Mouse (Mus musculus): ENCODE measurements around the gene Ephx4. TPM values are rescaled to one million over a fixed set of nuclear protein-coding genes. Genes with fewer than 3 reads are reported as not detected.
"Not testable (repeated sequence)": the region's sequence is repeated elsewhere in the genome, so short reads cannot be mapped to it uniquely, and the experiment has no call there.

The Ephx4 gene
- total RNA-seq (2021): 10 to 100 TPM; 85.5 to 86.1 TPM

DNA sequence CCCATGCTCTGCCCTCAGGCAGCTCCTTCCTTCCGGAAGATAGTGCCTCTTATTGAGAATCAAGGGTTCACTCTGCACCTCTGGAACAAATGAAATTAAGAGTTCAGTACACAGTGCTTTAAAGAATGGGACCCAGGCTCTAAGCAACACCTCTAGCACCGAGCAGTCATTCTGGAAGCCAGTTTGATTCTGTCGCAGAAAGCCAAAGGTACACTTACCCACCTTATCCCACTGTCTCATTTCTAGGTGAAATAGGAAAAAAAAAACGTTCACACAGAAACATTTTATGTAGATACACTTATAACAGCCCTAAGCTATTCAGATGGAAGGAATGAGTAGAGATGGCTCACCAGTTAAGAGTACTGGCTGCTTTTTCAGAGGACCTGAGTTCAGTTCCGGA is at the start of gene Ephx4:
Ephx4 (plus strand) TSS at position 301 of the 400 bp plus-strand sequence.
- intact Hi-C loops (cut with DNase I): loop anchor here (5.0 kb wide), 1 partner anchor 195 kb away; the partner anchor contains the start of genes Glmn and Rpap2

DNA sequence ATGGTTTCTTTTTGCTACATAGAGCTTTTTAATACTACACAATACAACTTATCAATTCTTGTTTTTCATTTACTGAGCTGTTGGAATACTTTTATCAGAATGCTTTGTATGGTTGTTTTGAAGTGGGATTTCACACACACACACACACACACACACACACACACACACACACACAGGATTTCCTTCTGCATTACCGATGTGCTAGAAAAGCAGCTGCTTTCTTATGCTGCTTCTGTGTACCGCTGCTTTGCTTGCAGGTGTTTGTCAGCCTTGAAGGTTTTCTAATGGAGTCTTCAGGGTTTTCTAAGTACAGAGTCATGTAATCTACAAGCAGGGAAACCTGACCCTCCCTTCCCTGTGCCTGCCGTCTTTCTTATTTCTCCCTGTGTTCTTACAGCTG is 48.6 kb upstream of the Ephx4 start:
- DNase-seq (ENCODE audit: low spot score in 2 of 2): no peak
- intact Hi-C loops (cut with DNase I): no loop called here

More for the DNA sequence above, at the start of gene Ephx4:
- DNase-seq (ENCODE audit: low spot score in 2 of 2): no peak

DNA sequence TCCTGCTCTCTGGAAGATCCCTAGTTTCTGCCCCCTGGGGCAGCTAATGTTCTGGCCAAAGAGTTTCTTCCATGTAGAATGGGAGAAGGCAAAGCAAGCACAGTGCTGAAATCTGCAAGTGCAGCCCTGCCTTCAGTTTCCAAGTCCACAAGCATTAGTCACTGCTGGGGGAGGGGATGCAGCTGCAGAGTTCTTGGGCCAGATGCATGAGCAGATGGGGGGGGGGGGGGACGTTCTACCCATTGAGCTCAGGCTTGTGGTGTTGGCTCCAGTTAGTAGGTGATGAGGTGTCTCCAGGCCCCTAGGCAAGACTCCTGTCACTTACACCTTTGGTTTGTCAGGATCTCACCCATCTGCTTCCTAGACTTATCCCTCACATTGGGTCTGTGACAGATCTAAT is 46.7 kb upstream of the Ephx4 start:
- peak in 1 of 2 experiments; percentile 47 for DNase-seq (ENCODE audit: low spot score in 2 of 2)
- intact Hi-C loops (cut with DNase I): no loop called here

DNA sequence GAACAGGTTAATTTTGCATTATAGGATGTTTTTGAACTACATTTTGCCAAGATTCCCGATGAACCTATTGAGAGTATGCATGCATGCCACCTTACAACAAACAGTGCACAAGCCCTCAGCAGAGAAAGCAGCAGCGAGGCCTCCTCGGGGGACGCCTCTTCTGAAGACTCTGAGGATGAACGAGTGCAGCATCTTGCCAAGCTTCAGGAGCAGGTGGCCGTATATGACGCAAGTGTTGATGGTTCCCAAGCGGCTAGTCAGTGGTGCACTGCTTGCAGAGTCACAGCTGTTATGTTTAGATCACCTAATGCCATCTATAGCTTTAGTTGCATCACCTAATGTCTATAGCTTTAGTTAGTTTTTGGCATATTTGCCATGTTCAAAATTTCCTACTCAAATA is 44.8 kb upstream of the Ephx4 start:
- no peak for DNase-seq (ENCODE audit: low spot score in 2 of 2)
- intact Hi-C loops (cut with DNase I): loop anchor here (2.0 kb wide), 1 partner anchor 81 kb away; no protein-coding TSS in a partner anchor

DNA sequence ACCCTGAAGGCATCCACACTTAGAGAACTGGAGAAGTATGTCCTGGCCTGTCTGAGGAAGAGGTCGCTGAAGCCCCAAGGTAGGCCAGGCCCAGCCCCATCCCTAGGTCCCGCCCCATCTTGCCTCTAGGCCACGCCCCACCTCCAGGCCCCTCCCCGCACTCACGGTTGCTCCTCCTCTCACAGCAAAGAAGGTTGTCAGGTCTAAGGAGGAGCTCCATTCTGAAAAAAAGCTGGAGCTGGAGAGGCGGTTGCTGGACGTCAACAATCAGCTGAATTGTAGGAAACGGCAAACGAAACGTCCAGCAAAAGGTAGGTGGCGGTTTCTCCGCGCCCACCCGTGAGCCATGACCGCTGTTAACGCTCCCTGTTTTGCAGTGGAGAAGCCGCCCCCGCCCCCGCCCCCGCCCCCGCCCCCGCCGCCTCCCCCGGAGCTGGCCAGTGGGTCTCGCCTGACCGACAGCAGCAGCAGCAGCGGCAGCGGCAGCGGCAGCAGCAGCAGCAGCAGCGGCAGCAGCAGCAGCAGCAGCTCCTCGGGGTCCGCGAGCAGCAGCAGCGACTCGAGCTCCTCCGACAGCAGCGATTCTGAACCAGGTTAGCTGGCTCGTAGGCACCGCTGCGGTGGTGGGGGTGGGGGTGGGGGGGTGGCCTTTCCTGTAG is 43.0 kb upstream of the Ephx4 start:
- intact Hi-C loops (cut with DNase I): loop anchor here (2.0 kb wide), 1 partner anchor 79 kb away; no protein-coding TSS in a partner anchor

DNA sequence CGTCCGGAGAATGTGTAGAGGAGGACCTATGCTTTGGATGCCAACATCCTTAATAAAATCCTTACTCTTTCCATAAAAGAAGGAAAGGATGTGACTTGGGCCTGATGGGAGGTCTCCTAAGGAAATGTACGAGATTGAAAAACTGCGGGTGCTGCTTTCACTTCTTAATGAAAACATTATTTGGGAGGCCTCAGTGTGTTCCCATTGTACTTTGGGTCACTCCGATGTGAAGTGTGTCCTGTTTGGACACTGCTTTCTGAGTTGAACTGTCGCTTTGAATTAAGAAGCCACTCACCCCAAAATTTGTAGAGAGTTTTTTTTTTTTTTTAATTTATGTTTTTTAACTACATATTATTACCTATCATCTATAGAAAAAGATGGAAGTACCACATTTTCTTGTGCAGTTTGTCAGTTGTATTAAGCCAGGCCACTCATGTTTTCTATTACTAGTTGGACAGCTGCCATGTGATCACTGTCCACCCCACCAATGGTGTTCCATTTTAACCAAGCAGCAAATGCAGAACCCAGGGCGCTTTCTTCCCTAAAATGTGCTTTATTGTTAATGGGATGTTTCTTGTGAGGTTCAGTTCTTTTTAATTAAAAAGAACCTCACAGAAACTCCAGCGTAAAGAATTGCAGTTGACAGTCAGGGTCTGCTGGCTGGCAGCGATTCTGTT is 42.3 kb upstream of the Ephx4 start:
- peak in 1 of 2 experiments; percentile 8 for DNase-seq (ENCODE audit: low spot score in 2 of 2)
- intact Hi-C loops (cut with DNase I): no loop called here

More for the DNA sequence above, 43.0 kb upstream of the Ephx4 start:
- peak; percentile 84 to 94 for DNase-seq (ENCODE audit: low spot score in 2 of 2)

DNA sequence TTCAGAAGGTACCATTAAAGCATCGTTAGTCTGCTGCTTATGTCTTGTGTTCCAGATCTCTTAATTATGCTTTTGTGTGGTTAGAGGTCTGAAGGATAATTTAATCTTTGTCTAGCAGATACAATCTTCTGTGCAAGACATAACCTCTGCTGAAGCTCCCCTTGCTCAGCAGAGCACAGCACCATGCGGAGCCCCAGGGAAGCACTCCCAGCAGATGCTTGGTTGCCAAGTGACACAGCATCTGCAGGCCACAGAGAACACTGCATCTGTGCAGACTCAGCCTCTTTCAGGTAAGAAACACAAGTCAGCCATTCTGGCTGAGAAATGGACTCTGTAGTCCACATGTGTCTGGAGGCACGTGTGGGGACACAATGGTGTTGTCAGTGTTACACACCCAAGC is 32.5 kb upstream of the Ephx4 start:
- intact Hi-C loops (cut with DNase I): no loop called here
- no peak for DNase-seq (ENCODE audit: low spot score in 2 of 2)

DNA sequence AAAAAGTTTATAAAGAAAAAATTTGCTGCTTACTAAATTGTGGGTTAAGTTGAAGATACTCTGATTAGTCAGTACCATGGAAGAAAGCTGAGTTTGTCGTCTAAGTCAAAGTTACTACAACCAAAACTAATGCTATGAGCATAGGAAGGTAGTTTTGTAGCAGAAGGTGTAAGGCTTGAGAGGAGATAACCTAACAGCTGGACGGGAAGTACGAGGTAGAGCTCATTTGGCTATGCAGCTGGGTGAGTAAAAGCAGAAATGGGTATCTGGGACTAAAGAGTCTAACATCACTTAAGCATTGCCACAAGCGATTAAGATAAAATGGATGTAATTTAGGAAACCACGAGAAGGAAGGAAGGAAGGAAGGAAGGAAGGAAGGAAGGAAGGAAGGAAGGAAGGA is 31.2 kb upstream of the Ephx4 start:
- DNase-seq (ENCODE audit: low spot score in 2 of 2): no peak
- intact Hi-C loops (cut with DNase I): no loop called here

DNA sequence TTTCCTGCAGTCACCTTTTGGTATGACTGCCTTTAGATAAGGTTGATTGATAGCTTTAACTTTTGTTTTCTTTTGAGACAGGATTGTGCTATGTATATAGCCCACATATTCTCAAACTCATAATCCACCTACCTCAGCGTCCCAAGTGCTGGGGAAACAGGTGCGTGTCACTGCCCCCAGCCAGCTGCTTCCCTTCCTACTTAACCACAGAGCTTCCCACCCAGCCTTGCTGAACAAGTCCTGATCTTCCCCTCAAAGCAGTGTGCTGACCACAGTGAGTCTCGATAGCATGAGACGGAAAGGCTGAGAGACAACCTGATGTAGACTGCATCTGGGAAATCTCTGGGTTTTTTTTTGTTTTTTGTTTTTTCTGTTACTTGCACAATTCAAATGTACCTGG is 29.3 kb upstream of the Ephx4 start:
- DNase-seq (ENCODE audit: low spot score in 2 of 2): no peak
- intact Hi-C loops (cut with DNase I): no loop called here

DNA sequence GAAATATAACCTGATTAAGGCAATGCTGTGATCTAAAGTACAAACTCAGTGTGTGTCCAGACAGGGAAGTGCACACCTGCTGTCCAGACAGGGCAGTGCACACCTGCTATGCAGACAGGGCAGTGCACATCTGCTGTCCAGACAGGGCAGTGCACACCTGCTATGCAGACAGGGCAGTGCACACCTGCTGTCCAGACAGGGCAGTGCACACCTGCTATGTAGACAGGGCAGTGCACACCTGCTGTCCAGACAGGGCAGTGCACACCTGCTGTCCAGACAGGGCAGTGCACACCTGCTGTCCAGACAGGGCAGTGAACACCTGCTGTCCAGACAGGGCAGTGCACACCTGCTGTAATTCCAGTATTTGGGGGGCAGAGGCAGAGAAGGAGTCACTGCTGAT is 16.1 kb upstream of the Ephx4 start:
- intact Hi-C loops (cut with DNase I); DNase-seq (ENCODE audit: low spot score in 2 of 2): not testable (repeated sequence)

DNA sequence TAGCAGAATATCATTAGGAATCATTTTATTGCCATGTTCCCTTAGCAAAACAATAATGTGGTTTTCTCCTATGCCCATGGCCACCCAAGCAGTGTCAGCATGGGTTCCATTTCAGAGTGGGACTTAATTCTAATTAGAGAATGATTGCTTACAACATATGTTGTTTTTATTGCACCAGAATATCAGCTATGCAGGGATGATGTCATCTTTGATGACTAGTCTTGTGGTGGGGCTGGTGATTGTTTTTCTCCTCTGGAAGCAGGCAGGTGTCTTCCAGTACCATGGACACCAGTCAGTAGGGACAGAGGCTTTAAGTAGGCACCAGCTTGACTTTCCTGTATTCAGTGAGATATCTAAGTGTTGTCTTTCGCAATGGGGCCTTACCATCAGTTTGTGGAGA is 14.7 kb upstream of the Ephx4 start:
- intact Hi-C loops (cut with DNase I): no loop called here
- no peak for DNase-seq (ENCODE audit: low spot score in 2 of 2)

DNA sequence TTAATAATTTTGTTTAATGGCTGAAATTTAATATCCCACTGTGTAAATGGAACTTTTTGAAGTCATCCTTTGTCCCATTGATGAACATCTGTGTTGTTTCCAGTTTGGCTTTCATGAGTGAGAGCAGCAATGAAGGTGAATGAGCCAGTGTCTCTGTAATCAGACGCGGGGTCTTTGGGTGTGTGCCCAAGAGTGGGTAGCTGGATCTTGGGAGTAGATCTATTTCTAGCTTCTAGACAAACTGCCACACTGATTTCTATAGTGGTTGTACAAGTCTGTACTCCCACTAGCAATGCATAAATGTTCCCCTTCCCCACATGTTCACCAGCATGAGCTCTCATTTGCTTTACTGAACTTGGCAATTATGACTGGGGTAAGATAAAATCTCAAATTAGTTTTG is 13.2 kb upstream of the Ephx4 start:
- DNase-seq (ENCODE audit: low spot score in 2 of 2): peak in 1 of 2 experiments; percentile 54
- intact Hi-C loops (cut with DNase I): no loop called here

DNA sequence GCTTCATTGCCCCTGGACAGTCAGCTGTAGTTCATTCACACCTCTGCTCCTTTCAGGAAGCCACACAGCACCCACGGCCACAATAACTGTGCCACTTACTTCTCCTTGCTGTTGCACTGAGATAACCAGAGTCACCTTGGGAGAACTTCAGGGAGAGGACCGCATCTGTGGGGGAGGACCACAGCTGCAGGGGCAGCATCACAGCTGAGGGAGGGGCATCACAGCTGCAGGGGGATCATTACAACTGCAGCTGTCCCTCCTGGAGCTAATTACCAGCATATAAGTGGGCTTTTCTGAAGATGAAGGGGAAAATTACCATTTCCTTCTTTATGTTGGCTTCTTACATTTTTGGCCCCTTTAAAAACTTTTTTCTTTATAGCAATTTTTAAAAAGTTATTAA is 8.1 kb upstream of the Ephx4 start:
- no peak for DNase-seq (ENCODE audit: low spot score in 2 of 2)
- intact Hi-C loops (cut with DNase I): no loop called here

DNA sequence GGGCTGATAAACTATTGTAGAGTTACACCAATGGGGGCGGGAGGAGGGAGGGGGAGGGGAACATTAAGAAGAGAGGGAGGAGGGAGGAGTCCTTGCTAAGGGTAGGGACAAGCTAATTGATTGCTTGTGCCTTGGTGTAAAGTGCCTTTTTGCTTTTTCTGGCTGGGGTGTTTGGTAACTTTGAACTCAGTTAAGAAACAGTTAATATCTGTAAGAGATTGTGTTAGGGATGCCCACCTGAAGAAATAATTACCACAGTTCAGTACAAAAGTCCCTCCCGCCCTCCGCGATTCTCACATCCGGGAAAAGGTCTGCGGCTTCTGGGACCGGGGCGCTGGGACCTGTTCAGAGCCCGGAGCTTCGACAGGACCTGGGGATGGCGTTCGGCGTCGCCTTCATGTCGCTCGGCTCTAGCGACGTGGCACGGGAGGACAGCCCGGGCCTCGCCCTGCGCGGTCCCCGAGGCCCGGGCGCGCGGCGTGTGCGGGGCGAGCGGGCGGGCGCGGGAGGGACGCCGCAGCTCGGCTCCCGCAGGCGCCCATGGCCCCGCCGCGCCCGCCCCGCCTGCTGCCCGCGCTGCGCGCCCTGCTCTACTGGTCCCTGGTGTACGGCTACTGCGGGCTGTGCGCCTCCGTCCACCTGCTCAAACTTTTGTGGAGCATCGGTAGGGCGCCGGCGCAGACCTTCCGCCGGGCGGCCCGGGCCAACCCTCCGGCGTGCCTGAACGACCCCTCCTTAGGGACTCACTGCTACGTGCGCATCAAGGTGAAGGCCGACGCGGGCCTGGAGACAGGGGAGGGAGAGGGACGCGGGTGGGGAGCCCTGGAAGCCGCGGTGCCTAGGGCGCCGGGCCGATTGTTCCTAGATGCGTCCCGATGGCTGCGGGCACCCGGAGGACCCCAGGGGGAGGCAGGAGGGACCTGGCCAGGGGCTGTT is 743 bp downstream of the Ephx4 start:
- intact Hi-C loops (cut with DNase I): loop anchor here (5.0 kb wide), 1 partner anchor 194 kb away; the partner anchor contains the start of genes Glmn and Rpap2
- DNase-seq (ENCODE audit: low spot score in 2 of 2): peak; percentile 43 to 58

DNA sequence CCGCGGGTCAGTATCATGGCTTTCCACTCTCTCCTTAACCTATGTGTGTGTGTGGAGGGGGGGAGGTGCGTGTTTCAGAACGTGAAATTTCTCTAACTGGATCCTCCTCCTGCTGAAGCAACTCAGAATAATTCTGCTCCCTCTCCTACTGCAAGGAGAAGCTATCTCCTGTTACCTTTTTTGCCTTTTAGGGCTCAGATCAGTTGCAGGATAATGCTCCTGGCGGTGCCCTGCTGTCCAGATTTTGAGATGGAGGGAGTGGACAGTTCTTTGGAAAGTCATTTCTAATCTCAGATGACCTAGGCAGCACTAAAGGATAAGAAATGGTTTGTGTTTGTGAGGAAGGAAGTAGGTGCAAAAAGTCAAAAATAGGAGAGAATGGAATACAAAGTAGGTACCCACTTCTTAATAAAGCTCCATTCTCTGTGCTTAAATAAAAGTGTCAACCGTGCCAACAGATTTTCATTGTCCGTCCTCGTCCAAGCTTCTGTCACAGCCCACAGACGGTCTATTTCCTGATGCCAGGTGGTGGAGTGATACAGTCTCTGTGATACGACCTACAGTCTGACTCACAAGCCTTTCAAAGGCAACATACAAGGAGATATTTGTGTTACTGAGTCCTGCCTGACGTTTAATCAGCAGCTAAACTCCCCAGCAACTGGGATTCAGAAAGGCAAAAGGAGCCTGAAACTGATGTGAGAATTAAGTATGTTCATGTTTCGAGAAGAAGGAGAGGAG is 1.6 kb downstream of the Ephx4 start:
- intact Hi-C loops (cut with DNase I): loop anchor here (1.0 to 5.0 kb wide), 3 partner anchors 93 to 193 kb away; partner anchors contain the start of genes Glmn and Rpap2
- DNase-seq (ENCODE audit: low spot score in 2 of 2): peak; percentile 56 to 96

DNA sequence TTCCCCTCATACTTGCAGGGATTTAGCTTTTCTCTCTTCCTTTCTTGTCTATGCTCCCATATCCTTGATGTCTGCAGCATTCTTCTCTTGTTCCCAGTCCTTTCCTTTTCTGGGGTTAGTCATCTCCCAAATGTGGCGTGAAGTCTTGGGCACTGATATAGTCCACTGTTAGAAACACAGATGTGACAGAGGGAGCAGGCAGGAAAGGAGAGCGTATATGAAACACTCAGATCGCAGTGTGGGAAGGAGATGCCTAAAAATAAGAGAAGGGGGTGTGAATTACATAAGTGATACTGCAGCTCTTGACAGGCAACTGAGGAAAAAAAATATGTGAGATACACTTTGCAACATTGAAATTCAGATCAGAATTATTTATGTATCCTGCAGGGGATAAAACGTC is 2.8 kb downstream of the Ephx4 start:
- DNase-seq (ENCODE audit: low spot score in 2 of 2): peak; percentile 77 to 97
- intact Hi-C loops (cut with DNase I): loop anchor here (2.0 to 5.0 kb wide), 2 partner anchors 37 to 117 kb away; no protein-coding TSS in a partner anchor

DNA sequence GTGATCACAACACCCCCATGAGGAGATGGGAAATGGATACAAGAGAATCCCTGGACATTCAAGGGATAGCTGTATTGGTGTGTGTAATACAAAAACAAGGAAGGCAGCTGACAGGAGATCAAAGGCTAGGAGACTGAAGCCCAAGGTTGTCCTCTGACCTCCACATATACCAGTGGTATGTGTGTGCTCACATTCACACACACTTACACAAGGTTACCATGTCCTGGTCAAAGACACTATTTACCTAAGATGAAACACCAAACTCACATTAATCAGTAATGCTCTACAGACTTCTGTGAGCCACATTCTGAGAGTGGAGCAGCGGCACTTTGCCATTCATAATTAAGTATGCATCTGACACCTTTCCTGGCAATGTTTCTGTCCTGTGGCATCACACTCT is 7.8 kb downstream of the Ephx4 start:
- DNase-seq (ENCODE audit: low spot score in 2 of 2): no peak
- intact Hi-C loops (cut with DNase I): no loop called here

DNA sequence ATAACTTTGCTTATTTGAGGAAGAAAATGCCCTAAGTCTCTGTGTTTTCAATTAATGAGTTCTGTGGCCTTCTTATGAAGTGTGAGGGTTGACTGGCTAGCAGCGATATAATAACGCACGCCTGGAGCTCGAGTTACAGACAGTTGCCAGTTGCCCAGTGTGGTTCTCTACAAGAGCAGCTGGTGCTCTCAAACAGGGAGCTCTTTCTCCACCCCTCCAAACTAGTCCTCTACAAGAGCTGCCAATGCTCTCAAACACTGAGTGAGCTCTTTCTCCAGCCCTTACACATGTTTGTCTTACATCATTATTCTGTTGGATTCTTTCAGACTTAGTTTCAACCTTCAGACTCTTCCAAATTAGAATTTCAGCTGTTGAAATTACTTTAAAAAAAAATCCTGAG is 8.8 kb downstream of the Ephx4 start:
- intact Hi-C loops (cut with DNase I): no loop called here

DNA sequence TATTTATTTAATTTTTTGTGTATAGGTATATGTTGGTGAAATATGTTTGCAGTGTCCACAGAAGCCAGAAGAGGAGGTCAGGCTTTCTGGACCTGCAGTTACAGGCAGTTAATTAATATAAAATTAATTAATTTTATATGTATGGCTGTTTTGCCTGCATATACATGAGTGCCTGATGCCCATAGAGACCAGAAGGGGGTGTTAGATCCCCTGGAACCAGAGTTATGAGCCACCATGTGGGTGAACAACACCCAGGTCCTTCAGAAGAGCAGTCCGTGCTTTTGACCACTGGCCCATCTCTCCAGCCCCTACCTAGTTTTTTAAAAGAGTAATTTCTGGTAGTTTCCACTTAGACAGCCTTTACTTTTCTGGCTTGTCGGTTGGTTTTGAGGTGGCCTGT is 9.7 kb downstream of the Ephx4 start:
- intact Hi-C loops (cut with DNase I): no loop called here
- no peak for DNase-seq (ENCODE audit: low spot score in 2 of 2)

More for the DNA sequence above, 8.8 kb downstream of the Ephx4 start:
- DNase-seq (ENCODE audit: low spot score in 2 of 2): peak in 1 of 2 experiments; percentile 77
